Mouse (Mus musculus) thymus, adult 2 months (tissue): ENCODE data around the gene Cfp.

Source experiments
- CTCF ChIP-seq: fragments of 200-500 bp; IDR thresholded peaks from 2 replicates; pipeline ENCODE4 v1.5.1; 2012; ENCODE audit warnings: mild to moderate bottlenecking, control low read depth, low read length, moderate library complexity, borderline replicate concordance; ENCODE audit not compliant: control insufficient read depth, poor library complexity, insufficient read depth; ENCODE audit errors: extremely low read depth
- POLR2A ChIP-seq: fragments of 200-500 bp; IDR thresholded peaks from 2 replicates; pipeline ENCODE4 v1.6.1; 2012; ENCODE audit warnings: mild to moderate bottlenecking, low read length, control low read depth, moderate library complexity; ENCODE audit not compliant: control insufficient read depth, poor library complexity, insufficient read depth; ENCODE audit errors: extremely low read depth

DNA sequence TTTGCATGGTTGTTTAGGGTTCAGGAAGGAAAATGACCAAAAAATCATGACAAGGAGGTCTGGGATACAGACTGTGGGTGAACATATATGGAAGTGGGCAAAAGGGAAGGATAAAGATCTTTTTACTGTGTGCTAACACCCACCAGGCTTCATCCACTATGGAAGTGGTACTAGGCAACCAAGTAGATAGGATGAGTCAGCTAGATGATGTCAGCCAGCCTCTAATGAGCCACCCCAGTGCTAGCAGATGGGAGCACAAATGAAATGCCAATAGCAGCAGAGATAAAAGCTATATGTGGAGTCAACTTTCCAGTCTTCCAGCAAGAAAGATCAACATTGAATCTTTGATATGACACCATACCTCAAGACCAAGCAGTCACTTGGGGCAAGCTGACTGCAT lies 16.3 kb downstream of the Cfp start:
- TF ChIP-seq CTCF: no peak
- TF ChIP-seq POLR2A: no peak
